Mouse (Mus musculus) limb, embryonic 12.5 days (tissue): ENCODE measurements around the gene Ccdc177. TPM values are rescaled to one million over a fixed set of nuclear protein-coding genes. Genes with fewer than 3 reads are reported as not detected.

ENCODE experiments used
- ATAC-seq: fragments of 200-750 bp; cut with Nextera tagmentation; 2 replicates; pipeline ENCODE4 v1.8.0; 2017; ENCODE audit warnings: low read depth, moderate TSS enrichment; ENCODE audit not compliant: insufficient number of reproducible peaks, insufficient read depth, low FRiP score, low TSS enrichment
- H3K27ac ChIP-seq: fragments of 300-500 bp; sonication (generic); 2 replicates; pipeline ENCODE4 v1.5.1; 2016; ENCODE audit warnings: mild to moderate bottlenecking, moderate library complexity
- H3K27me3 ChIP-seq: fragments of 300-500 bp; sonication (generic); 2 replicates; pipeline ENCODE4 v1.6.1; 2016; ENCODE audit warnings: mild to moderate bottlenecking, moderate library complexity
- H3K36me3 ChIP-seq: fragments of 300-500 bp; sonication (generic); 2 replicates; pipeline ENCODE4 v1.6.1; 2016; ENCODE audit warnings: mild to moderate bottlenecking, moderate library complexity
- H3K4me1 ChIP-seq: fragments of 300-500 bp; sonication (generic); replicated peaks from 2 replicates; pipeline ENCODE4 v1.6.1; 2016
- H3K4me2 ChIP-seq: fragments of 300-500 bp; sonication (generic); 2 replicates; pipeline ENCODE4 v1.6.1; 2016; ENCODE audit warnings: mild to moderate bottlenecking, moderate library complexity
- H3K4me3 ChIP-seq: fragments of 300-500 bp; sonication (generic); replicated peaks from 2 replicates; pipeline ENCODE4 v1.5.1; 2016; ENCODE audit warnings: mild to moderate bottlenecking
- H3K9ac ChIP-seq: fragments of 300-500 bp; sonication (generic); replicated peaks from 2 replicates; pipeline ENCODE4 v1.6.1; 2016; ENCODE audit warnings: mild to moderate bottlenecking, moderate library complexity
- H3K9me3 ChIP-seq: fragments of 300-500 bp; sonication (generic); 2 replicates; pipeline ENCODE4 v1.6.1; 2016; ENCODE audit warnings: mild to moderate bottlenecking, moderate library complexity
- WGBS: fragments of 180-500 bp; shearing (Covaris S2); methylation state at CpG from one replicate; pipeline ENCODE4 v1.1.7; 2016; 5-methylcytosine and 5-hydroxymethylcytosine counted together
- polyA plus RNA-seq: library from polyadenylated mRNA; unstranded; fragments of >200 nt; fragmentation: Nextera tagmentation; extraction: Ambion mirVana; gene quantifications from 2 replicates; pipeline ENCODE4 v1.2.1, GENCODE M21; 2016

Ccdc177 gene
- polyA plus RNA-seq, 1 experiment from 2014 or later: 0.34 TPM

DNA sequence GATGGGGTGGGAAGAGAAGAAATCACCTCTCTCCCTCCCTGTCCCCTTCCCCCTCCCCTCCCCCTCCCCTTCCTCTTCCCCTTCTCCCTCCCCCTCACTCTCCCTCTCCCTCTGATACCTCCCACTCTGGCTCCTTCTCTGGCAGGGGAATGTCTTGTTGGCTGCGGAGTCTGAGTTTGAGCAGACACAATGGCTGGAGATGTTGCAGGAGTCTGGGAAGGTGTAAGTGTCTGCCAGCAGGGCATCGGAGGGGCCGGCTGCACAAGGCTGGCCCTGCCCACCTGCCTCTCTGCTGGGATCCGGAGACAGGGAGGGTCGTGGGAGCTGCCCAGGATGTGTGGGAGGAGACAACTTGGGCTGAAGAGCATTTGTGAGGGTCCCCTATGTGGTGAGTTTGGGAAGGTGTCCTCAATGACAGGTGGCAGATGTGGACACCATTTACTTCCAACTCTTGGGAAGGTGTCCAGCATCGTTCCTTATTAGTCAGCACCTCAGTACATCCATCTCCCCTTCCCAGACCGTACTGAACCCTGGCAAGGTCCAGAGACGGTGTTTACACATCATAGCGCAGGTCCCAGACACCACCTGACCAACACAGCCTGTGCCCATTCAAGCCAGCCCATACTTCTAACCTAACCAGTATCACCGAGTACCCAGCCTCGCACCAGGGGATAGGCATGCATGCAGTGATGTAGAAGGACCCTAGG is 54.1 kb downstream of the Ccdc177 start:
- Histone ChIP-seq H3K27me3 (no peaks in the 10 kb centered on the region), H3K4me2 (no peak overlapping the region), H3K4me1 (no peaks in the 10 kb centered on the region; the same call in 1 of the 2 replicates), H3K36me3 (no peaks in the 10 kb centered on the region), H3K4me3 (no peak overlapping the region), H3K27ac (no peak overlapping the region), H3K9me3 (no peaks in the 10 kb centered on the region), H3K9ac (no peak overlapping the region)
- ATAC-seq: no peak
- 50% methylated on average over 11 of the region's 11 CpGs for WGBS

Other genes starting within 250 kb of the Ccdc177 start
- 8.9 and 10.7 TPM in 2 replicates for gene Galnt16, start 242.4 kb downstream of the Ccdc177 start, polyA plus RNA-seq
- 26.1 and 26.6 TPM in 2 replicates for gene Slc39a9, start 116.8 kb downstream of the Ccdc177 start, polyA plus RNA-seq
- 357 and 362 TPM in 2 replicates for gene Erh, start 116.3 kb downstream of the Ccdc177 start, polyA plus RNA-seq
- 0.44 TPM in 1 of 2 replicates, not detected in the other for gene Plekhd1, start 68.1 kb downstream of the Ccdc177 start, polyA plus RNA-seq
- 14.1 and 16.6 TPM in 2 replicates for gene Susd6, start 29.8 kb upstream of the Ccdc177 start, polyA plus RNA-seq
- 630 and 662 TPM in 2 replicates for gene Srsf5, start 184.8 kb upstream of the Ccdc177 start, polyA plus RNA-seq
- 1.0 and 1.5 TPM in 2 replicates for gene Slc10a1, start 208.0 kb upstream of the Ccdc177 start, polyA plus RNA-seq